Mouse (Mus musculus): ENCODE measurements around the gene Sesn2.

Sesn2 gene

DNA sequence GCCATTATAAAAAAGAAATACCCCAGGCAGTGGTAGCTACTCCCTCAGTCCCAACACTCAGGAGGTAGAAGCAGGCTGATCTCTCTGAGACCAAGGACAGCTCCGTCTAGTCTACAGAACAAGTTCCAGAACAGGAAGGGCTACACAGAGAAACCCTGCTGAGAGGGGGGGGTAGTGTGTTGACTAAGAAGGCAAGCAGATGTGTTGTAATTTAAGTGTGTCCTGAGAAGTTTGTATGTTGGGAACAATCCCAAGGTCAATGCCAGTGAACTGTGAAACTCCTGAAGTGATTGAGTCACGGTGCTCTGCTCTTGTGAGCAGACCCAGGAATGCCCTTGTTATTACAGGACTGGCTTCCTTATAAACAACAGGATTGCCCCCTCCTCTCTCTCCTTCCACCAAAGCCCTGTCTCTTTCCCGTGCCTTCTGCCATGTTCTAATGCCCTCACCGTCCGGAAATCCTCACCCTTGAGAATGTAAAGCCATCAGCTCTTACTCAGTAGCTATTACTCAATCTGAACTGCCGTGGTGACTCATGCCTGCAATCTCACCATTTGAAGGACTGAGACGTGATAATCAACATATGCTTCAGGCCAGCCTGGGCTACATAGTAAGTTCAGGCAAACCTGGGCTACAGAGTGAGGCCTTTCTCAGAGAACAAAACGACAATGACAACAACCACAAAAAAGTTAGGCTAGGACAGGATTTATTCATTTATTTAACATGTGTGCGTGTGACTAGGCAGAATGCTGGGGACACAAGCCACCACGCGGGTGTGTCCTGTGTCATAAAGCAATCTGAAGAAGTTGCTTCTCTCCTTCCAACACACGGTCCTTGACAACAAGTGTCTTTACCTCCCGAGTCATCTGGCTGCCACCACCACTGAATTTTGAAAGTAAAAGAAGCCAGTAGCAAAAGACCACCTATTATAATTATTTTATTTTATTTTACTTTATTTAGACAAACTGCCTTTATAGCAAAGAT is 34.1 kb downstream of the Sesn2 start:
- no peak for DNase-seq

DNA sequence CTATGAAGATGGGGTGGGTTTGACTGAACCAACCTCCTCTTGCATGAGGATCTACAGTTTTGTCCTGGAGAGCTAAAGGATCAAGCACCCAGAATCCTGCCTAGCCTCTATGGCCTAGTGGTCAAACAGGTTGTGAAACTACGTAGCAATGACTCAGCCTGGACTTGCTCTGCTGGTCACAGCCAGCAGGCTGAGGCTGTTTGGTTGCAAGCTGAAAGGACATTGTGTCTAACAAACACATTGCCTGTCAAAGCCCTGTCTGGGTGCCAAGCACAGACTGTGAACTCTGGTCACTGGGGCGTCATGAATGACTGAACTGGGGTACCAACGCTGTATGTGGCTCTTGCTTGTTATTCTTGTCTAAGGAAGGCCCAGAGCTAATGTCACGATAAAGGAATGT is 35.7 kb downstream of the Sesn2 start:
- no peak for DNase-seq

DNA sequence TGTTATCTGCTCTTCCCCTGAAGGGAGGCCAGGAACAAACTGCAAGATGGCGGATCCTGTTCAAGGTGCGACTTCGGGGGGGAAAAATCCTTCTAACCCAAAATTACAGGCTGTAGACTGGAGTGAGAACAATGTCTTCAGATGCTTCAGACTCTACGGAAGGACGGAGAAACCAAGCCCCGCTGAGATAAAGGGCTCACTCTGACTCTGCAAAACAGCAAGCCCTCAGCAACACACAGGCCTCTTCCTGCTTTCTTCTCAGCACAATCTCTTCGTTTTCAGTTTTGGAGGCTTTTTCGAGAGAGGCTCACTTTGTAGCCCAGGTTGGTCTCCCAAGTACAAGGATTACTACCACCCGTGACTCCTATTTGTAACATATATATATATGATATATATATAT is 36.9 kb downstream of the Sesn2 start:
- DNase-seq, result no peak

- DNase-seq, result no peak
These were observed 40.4 kb downstream of the Sesn2 start for GRCm38 (mm10) chr4:132469873-132470272.

- DNase-seq, result no peak
These were observed 46.1 kb downstream of the Sesn2 start for GRCm38 (mm10) chr4:132464255-132464613.

- peak; percentile 87 for DNase-seq
These were observed 46.7 kb downstream of the Sesn2 start, which contains the start of gene Med18 for GRCm38 (mm10) chr4:132463430-132464254. TSS of gene Med18 (minus strand) at chr4:132463921.

DNA sequence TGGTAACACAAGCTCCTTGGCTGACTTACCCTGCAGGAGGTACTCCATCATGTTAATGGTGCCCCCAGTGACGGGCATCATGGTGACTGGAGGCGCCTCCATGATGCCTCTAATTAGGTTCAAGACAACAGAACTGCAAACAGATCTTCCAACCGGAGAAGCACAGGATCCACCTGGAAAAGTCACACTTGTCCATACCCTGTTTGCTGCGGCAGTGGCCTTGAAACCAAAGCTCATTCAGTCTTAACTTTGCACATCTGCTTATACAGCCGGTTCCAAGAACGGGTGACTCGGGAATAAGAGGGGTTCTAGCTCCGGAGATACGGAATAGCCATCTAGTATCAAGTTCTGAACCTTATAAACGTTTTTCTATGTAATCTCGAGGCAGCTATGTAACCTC is 47.5 kb downstream of the Sesn2 start:
- DNase-seq, result no peak

DNA sequence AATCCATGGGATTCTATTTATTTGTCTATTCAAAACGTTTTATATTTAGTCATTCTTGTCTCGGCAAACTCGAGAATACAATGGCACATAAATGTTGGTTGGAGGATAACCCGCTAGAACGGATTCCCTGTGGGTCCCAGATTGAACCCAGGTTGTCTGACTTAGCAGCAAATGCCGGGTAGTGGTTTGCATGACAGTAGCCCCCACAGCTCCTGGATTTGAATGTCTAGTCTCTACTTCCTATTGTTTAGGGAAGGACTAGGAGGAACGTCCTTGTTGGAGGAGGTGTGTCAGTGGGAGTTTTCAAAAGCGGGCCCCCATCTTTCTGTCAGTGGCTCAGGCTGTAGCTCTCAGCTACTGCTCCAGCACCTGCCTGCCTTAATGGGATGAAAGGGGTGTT is 50.1 kb downstream of the Sesn2 start:
- no peak for DNase-seq

DNA sequence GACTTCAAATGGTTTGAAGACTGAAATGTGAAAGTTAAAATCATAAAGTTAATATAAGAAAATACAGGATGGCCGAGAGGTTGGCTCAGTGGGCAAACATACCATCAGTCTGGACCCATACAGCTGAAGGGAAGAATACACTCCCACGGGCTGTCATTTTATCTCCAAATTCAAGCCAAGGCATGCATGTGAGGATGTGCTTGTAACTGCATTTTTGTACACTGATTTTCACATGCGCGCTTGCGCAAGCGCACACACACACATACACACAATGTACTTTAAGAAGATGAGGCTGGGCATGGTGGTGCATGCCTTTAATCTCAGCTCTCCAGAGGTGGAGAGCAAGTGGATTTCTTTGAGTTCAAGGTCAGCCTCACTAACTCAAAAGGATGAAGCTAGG is 54.7 kb downstream of the Sesn2 start:
- no peak for DNase-seq

- no peak for DNase-seq
These were observed 55.2 kb downstream of the Sesn2 start for GRCm38 (mm10) chr4:132455146-132455545.

DNA sequence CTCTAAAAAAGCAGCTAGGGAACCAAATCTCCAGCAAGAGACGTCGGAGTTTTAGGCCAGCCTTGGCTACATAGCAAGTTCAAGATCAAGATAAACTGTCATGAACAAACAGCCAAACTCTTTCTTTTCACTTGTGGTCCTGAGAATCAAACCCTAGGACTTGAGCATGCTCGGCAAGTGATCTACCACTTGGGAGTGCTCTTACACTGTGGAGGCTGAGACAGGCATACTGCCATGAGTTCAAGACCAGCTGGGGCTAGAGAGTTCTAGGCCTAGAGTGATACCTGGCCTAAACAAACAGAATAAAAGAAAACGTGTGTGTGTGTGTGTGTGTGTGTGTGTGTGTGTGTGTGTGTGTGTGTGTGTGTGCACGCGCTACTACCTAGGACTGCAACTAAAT is 56.1 kb downstream of the Sesn2 start:
- DNase-seq, result no peak

- no peak for DNase-seq
These were observed 60.5 kb downstream of the Sesn2 start for GRCm38 (mm10) chr4:132449778-132450177.

GRCm38 (mm10) chr4:132446105-132446504 is 64.2 kb downstream of the Sesn2 start:
- DNase-seq, result no peak

DNA sequence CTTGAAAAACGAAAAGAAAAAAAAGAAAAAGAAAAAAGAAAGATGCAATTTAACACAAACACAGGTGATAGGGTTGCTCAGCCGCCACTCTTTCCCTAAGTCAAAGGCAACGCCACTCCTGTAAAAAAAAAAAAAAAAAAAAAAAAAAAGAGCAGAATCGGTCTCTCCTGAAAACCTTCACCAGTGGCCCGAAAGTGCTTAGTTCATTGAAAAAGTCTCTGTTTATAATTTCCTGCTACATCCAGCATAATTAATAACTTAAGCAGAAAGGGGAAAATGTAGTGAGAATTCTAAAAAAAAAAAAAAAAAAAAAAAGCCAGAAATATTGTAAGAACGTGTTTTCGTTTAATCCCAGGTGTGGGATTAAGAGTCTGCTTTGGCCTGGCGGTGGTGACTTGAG is 65.8 kb downstream of the Sesn2 start:
- DNase-seq, result no peak

All from cerebellum, adult 11 months (tissue).